Mouse (Mus musculus) heart, adult 8-10 months (tissue): ENCODE measurements around the gene Sidt1. TPM values are rescaled to one million over a fixed set of nuclear protein-coding genes. Genes with fewer than 3 reads are reported as not detected.
"Not testable (repeated sequence)": the region's sequence is repeated elsewhere in the genome, so short reads cannot be mapped to it uniquely, and the experiment has no call there.

ENCODE experiments used
- DNase-seq: peaks from one replicate; pipeline ENCODE4 v3.0.0; 2022; ENCODE audit warnings: low spot score
- total RNA-seq, 4 experiments: library from RNA; stranded (reverse); gene quantifications; 2 replicates each; pipeline ENCODE4 v1.2.4; 2022

Gene Sidt1
- total RNA-seq, 4 experiments from 2014 or later, result 0.37 to 0.49 (median 0.41) TPM

DNA sequence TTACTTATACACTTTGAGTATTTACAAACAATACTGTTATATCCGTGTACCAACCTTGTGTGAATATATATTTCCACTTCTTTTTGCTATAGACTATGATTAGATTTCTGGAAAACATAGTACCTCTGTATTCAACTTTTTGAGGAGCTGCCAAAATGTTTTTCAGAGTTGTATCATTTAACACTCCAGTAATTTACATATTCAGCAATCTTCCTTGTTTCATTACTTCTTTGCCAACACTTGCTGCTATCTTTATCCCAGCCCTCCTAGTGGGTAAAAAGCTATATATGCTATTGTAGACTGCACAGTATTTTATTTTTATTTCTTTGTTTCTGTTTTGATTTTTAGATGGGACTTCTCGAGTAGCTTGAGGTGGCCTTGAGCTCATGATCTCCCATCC, 29.2 kb downstream of the Sidt1 start:
- no peak for DNase-seq

DNA sequence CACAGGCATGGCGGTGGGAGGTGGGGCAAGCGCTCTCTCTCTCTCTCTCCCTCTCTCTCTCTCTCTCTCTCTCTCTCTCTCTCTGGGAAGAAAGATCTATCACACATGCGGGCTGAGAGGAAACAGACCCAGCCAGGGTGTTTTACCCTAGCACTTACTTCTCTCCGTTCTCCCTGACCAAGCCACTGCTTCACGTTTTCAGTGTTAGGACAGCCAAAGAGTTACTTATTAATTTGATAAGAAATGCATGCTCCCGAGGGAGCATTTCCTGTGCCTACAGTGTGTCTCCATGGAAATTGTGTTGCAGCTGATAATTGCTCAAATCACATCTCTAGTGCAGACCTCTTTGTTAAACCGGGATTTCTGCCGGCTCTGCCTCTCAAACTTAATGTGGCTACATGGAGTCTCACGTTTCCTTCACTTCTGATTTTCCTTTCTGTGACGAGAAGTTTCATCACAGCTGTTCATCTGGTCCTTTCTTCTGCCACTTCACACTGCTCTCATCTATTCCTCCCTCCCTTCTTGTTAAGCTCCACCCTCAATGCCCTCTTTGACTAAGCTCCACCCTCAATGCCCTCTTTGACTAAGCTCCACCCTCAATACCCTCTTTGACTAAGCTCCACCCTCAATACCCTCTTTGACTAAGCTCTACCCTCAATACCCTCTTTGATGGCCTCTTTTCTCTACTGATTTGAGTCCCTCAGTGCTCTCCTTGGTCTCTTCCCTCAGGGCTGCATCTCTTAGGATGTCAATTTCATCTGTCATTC, 30.7 kb downstream of the Sidt1 start:
- DNase-seq, result no peak

DNA sequence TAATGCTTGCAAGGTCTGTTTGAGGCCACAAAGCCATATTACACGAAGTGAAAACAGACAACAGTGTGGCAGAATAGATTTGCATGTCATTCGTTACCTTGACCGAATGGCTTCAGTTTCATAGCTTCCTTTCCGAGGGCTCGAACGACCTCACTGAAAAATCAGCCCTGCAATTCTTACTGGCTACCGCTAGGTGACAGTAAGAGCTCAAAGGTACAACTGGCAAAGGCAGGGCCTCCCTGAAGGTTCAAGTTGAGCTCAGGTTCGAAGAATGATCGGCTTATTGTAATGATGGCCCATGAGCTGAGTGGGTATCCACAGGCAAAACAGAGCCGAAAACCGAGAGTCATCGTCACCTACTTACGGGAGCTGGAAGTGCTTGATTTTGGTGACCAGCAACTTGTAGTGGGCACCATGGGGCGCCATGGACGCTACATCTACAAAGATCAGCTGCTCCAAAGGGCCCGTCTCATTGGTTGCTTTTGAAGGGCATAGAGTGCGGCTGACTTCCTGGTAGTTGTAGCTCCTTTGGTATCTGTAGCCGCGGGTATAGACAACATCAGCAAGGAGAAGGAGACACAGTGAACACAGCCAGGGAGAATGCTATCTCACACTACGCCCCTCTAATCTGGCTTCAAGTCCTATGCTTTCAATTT, 33.4 kb downstream of the Sidt1 start:
- no peak for DNase-seq

DNA sequence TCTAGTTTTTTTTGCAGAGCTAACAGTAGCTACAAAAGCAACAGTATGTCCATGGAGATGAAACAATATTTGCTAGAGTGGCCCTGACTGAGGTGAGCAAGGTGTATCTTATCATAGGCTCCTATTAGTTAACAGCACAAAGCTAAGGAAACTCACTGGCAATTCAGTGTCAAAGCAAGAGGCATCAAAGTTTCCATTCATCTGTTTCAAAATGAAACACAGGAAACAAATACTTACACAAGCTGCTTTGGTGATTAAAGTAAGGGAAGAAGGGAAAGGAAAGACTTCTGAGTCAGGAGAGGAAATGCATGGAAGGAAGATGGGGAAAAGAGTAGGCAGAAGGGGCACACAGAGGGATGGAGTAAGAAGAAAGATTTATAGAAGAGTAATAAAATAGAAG, 39.0 kb downstream of the Sidt1 start:
- no peak for DNase-seq

DNA sequence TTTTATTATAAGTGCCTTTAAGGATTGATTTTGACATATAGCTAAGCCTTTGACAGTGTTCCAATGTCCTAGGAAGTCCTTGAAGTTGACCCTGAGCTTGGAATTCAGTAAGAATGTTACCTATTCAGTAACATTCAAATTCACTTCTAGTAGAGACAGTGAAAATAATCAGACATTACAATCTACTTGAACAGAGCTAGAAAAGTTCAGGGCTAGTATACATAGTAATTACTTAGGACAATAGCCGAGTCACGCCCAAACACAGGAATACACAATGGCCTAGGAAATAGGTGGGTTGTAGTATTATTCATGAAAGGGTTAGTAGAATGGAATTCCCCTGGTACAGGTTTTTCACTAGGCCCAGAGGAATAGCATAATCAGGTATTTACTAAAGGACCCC, 40.3 kb downstream of the Sidt1 start:
- not testable (repeated sequence) for DNase-seq

DNA sequence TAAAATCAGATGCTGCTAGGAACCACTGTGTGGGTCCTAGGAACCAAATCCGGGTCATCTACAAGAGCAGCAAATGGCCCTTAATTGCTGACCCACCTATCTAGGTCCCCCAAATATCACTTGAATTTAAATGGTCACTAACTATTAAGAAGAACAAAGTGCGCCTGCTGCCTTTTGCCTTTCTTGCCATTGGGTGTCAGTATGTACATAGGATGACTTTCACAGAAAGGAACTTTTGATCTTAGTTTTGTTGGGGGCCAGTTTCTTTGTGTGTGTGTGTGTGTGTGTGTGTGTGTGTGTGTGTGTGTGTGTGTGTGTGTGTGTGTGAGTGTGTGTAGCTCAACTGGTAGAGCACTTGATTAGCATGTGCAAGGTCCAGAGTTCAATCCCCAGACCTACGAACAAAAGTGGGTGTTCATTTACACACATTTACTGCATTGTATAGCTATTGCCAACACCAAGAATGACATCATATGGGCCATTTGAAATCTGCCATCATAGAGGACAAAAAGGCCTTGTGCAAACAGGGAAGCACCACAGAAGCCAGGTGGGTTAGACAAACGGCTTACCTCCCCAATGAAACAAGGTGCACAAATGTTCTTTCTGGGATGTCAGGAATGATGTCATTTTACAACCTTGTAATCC, 43.9 kb downstream of the Sidt1 start:
- no peak for DNase-seq

DNA sequence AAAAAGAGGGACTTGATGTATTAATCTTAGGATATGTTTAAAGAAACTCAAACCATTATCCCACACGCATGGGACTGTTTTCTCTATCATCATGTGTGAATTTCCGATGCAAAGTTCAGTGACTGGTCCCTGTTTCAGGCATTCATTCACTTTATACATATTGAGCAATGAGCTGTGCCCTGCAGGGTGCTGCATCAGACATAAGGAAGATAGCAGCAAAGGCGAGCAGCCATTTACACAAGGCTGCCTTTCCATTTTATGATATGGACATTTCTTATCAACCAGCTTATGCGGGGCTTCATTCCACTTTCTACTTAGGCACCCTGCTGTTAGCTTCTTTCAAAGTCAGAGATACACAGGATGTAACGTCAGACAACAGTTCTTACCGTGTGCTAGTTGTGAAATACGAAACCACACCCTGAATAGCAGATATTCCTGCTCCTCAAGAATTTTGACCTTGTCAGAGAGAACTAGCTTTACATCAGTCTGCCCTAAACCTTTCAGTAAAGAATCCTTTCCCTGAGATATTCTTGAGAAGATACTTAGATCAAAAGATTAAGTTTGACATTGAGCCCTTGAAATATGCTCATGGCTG, 45.5 kb downstream of the Sidt1 start:
- DNase-seq, result no peak

DNA sequence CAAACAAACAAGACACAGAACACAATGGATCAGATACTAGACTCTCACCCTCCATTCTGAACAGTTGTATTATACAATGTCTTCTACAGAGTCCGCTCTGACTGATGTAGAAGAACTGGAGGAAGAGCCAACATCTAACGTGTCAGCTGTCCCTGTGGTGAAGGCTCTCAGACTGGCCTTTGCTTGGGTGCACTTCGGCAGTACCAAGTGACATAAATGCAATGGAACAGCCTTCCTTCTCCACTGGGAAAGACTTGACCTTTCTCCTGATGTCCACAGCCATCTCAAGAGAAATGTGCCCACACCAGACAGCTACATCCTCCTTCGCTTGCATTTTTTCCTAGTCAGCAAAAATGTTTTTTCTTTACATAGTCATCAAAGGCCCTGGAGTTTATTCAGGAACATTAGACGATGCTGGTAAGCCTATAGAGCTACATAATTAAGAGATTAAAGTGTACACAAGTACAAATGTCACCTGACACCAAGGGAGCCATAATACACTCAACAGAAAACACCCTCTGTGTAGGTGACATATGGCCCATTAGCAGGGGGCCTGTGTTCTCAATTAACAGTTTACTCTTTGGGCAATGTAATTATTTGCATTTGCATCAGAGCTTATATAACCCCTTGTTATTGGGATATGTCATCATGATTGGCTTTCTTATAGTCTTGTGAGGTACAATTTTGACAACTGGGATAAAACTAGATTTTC, 50.2 kb downstream of the Sidt1 start:
- DNase-seq, result no peak

DNA sequence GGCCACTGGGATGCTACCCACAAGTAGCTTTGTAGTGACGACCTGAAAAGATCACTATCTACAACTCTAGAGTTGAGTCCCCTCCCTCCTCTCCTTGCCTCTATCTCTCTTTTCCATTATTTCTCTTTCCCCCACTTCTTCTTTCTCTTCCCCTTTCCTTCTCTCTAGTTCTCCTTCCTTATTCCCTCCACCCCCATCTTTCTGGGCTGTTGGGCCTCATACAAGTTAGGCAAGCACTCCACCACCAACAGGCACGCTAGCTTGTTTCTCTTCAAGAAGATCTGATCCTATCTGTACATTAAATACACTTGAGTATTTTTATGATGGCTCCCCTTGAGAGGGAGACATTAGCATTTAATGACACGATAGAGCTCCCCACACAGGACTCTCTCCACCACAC, 51.0 kb downstream of the Sidt1 start:
- DNase-seq, result no peak

DNA sequence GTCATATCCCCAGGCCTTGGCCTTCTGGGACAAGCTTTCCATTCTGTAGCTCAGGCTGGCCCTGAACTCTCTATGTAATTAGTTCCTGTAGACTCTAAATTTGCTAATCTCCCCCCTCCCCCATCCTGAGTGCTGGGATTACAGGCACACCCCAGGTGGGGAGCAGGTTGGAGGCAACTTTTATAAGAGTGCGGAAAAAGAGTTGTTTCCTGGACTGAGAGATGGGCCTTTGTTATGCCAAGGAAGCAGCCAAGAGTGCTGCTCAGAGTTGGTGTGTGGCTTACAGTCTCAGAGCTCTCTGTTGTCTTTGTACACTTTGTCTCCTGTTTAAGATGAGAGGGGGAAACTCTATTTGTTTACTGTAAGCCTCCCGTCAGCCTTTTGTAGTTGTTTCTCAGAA, 52.2 kb downstream of the Sidt1 start:
- DNase-seq, result no peak

DNA sequence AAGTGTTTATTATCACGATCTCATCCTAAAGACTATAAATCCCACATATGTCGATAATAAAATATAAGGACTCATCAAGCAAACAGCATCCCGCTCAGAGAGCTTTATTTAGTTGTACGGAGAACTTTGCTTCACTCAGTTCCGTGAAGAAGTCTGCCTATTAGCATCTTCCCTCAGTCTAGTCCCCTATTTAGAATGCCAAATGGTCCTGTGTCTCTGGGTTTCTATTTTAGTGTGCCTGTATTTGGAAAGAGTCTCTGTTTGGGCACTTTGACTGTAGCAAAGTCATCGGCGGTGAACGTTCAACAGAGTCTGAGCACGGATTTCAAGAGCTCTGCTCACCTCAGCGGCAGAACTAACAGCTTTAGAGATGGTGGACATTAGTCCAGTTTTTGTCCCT, 55.8 kb downstream of the Sidt1 start:
- DNase-seq, result no peak

DNA sequence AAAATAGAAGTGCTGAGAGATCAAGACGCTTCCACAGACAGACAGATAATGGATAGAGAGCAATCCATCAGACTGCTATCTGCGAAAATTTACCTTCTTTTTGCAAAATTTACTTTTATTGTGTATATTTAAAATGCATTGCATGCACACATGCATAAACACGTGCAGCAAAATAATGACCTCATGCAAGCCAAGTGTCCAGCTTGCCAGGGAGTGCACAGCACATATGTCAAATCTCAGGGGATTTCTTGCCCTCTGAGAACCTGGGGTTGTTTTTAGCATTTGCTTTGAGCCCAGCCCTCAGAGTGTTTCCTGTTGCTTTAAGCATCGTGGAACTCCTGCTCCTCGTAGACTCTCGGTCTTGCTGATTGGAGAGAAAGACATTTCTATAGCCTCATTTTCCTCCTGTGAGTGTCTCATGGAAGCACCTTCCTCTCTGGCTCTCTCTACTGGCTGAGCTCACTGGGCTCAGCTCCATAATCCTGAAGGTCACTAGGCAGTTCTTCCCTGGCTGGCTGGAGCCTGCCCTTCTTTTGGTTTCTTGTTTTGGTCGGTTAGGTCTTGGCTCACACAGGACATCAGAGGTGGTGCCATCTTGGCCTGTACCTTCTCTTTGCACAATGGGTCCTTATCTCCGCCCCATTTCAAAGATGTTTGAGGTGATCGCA, 61.5 kb downstream of the Sidt1 start:
- peak; percentile 13 for DNase-seq

DNA sequence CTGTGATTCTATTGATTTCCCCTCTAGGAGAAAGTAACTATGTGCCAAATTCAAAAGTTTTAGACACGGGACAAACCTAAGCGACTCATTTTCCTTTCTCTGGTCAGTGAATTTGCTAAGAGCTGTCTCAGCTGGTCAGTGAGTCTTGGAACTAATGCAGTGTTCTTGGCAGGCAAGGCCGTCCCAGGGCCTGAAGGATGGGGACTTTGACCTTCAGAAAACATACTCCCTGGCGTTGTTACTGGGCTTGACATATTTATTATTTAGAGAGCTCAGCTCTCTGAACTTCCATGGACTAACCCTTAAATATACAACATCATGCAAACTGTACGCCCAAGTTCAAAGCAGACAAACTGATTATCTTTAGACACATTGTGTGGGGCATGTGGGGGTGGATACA, 62.4 kb downstream of the Sidt1 start:
- DNase-seq, result peak; percentile 26

DNA sequence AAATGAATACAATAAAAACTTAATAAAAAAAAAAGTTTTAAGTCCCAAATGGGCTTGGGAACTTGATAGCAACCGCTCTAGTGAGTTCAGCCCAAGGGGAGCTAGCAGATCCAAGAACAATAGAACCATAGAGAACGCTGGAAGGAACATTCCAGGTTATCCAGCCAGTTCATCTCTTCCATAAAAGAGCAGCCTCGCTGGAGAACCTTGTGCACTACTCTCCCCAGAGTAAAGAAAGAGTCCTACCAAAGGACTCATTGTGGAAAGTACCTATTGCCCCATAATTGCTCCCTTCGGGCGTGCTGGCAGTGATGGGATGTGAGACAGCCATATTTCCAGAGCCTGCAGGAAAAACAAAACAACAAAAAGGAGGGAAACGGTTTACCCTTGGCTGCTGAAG, 63.4 kb downstream of the Sidt1 start:
- no peak for DNase-seq

DNA sequence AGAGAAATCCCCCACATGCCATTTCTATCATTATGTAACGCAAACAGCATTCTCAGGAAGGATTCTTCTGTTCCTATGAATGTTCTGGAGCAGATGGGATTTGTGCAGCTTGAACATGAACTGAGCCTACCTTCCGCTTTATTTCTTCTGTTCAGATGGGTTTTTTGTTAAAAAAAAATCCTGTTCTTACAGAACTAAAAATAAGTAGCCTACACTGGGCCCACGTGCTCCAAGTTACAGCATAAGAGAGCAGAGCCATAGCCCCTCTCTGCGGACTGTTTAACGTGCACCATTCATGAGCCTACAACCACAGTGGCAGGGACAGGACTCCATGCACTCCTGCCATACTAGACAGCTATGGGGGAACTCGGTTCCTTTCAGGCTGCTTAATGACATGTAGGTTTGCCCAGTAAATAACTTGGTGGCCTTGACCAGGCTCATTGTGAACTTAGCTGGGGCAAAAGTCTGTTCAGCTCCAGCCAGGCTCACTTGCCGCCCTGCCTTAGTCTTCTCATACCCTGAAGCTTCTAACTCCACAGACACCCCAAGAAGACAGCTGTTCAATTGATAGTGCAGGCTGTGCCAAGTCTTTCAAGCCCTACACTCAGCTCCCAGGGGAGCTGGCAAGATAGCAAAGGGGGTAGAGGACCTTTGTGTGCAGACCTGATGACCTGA, 64.3 kb downstream of the Sidt1 start:
- no peak for DNase-seq

DNA sequence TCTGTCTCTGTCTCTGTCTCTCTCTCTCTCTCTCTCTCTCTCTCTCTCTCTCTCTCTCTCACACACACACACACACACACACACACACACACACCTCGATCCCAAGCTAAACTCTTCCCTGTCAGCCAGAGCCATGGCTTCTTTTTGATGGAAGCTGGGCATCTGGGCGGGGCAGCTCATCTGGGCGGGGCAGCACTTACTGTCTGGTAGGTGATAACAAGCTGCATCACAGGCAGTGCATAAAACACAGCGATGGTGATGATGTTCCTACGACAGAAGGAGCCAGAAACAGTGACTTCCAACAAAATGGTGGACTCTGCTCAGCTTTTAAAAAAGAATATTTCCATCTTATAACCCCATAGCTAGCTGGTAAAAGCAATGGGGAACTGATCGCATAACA, 67.4 kb downstream of the Sidt1 start:
- DNase-seq, result no peak

DNA sequence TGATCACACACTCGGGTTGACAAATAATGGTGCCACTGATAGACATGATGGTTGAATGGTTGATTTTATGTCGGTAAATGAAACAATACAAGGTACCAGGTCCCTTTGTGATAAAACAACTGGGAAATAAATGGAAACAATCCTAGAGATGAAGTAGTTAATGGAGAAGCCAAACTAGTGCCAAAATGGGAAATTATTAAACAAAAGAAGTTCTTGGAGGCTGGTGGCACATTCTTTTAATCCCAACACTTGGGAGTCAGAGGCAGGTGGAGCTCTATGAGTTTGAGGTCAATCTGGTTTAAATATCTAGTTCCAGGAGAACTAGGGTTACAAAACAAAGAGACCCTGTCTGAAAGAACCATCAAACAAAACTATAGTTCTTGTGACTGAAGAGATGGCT, 68.1 kb downstream of the Sidt1 start:
- DNase-seq, result no peak

DNA sequence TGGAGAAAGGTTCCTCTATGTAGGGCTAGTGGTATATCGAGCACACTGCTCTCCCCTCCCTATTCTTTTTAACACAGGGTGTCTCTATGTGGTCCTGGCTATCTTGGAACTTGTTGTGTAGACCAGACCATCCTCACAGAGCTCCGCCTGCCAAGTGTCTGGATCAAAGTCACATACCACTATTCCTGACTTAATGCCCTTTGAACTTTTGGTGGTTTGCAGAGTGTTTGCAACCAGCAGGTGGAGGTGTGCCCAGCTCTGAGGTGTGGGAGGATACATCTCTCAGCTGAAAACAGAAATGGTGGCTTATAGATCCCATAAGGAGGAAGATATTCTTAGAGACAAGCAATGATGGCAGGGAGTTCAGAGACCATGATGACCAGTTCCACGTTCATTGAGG, 75.5 kb downstream of the Sidt1 start:
- no peak for DNase-seq

DNA sequence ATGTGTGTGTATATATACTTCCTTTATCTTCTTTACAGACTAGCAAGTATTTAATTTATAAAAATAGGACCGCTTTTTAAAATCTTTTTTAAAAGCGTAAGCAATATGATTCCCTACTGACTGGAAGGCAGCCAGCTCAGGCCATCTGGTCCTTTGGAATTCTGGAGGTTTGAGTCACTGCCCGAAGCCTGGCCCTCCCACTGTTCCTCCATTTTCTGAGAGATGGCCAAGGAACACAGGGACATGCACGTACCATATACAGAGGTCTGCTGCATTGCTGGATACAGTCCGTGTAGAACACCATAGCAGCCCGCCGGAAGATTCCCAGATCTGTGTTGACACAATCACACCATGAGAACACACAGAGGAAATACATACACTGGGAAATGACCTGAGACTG, 78.3 kb downstream of the Sidt1 start:
- peak; percentile 60 for DNase-seq

DNA sequence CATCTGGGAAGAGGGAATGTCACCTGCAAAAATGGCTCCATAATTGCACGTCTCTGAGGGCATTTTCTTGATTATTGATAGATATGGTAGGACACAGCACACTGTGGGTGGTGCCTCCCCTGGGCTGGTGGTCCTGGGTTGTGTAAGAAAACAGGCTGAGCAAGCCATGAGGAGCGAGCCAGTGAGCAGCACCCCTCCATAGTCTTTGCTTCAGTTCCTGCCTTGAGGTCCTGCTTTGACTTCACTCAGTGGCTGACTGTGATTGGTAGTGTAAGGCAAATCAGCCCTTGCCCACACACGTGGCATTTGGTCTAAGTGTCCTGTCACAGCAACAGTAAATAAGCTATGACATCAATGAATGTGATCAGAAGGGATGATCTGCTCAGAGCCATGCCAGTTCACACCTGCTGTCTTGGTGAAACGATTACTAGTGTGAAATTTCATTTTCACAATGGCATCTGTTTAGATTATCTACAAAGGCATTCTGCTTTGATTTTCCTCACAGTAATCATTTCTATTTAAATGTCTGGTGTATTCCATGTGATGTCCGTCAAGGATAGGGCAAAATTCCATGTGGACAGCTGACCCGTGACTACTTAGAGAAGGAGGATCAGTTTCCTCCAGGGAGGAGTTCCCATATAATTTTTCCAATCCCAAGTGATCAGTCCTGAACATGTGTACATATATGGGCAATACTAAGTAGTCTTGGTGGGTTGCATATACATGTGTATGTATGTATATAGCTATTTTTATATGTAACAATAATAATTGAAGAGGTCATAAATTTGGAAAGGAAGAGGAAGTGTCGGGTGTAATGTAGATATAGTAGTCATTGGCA, 79.0 kb downstream of the Sidt1 start:
- no peak for DNase-seq
